Mouse (Mus musculus) testis, adult 2 months (tissue): ENCODE results near the gene Lsm14a.

ENCODE experiments used
- CTCF ChIP-seq: fragments of 200-500 bp; IDR thresholded peaks from 2 replicates; pipeline ENCODE4 v1.5.1; 2012; ENCODE audit warnings: low read depth, mild to moderate bottlenecking, inconsistent platforms, low read length, moderate library complexity; ENCODE audit not compliant: control insufficient read depth, insufficient read depth, insufficient replicate concordance
- POLR2A ChIP-seq: fragments of 200-500 bp; IDR thresholded peaks from 2 replicates; pipeline ENCODE4 v1.6.1; 2012; ENCODE audit warnings: low read depth, mild to moderate bottlenecking, inconsistent platforms, low read length, moderate library complexity; ENCODE audit not compliant: control insufficient read depth

DNA sequence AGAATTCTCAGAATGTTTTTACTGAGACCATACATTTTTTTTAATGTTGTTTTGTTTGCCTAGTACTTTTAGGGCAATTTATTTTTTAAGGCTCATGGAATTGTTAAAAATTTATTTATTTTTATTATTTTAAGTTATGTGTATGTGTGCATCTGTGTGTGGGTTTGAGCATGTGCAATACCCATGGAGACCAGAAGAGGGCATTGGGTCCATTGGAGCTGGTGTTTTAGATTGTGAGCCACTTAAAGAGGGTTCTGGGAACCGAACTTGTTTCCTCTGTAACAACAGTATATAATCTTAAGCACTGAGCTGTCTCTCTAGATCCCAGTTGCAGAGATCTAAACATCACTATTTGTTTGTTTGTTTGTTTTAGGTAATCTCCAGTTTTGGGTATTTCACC, 40.5 kb upstream of the Lsm14a start:
- TF ChIP-seq CTCF: no peak
- TF ChIP-seq POLR2A: no peak
